Mouse (Mus musculus): Measurements from ENCODE around the gene Ipo13.

Ipo13 gene

DNA sequence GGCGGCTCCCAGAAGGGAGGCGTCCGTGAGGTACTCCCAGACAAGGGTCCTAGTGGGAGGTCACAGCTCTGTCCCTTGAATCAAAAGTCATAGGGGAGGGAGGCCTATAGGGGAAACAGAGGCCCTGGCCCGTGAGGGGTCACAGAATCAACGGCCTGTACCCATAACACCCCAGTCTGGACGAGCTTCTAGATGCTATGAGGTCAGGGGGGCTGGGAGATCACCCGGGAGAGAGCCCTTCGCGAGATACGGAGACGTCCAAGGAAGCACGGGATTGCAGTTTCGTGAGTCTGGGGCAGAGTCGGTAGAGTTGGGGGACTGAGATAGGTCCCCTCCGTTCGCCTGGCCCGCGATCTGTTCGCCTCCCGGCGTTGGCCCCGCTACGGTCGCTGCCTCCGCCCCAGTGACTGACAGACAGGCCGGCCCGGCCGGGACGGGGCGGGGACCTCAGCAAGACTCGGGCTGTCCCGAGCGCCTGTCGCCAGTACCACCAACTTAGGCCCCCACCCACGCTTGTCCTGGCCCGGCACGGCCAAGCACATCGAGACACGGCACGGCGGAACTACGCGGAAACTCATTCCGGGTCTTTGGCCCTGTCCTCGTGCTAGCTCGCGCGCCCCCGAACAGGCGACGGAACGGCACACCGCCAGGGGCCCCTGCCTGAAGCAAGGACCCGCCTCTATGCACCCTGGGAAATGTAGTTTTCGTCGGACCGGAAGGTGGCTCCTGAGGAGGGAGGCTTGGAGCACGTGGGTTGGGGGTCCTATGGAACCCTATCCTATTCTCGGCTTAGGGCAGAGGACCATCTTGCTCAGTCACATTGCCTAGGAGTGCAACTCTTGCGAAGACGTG lies at the start of gene Ipo13:
Ipo13 (minus strand) TSS at position 409 of the 852 bp plus-strand sequence.
- in situ Hi-C loops (cut with MseI, MboI), result no loop called here

DNA sequence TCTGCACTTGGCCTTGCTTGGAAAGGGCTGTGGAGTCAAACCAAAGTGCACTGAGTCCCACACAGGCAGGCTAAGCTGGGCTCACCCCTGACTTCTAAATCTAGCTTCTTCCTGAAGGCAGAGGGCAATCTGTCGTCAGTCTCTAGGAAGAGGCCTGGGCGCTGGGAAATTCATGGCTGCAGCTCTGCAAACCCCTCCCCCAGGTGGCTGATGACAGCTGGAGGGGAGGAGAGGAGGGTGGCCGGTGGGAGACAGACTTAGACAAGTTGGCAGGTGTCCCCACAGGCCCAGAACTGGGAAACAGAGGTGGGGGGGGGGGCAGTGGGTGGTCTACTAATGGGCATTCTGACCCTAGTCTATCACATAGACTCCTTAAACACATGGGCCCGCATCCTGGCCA lies 42.7 kb upstream of the Ipo13 start:
- in situ Hi-C loops (cut with MseI, MboI), result no loop called here

GRCm38 (mm10) chr4:117947493-117947892 lies 32.7 kb upstream of the Ipo13 start:
- in situ Hi-C loops (cut with MseI, MboI), result no loop called here

GRCm38 (mm10) chr4:117946639-117947305 lies 32.0 kb upstream of the Ipo13 start:
- in situ Hi-C loops (cut with MseI, MboI), result no loop called here

GRCm38 (mm10) chr4:117943317-117943716 lies 28.5 kb upstream of the Ipo13 start:
- in situ Hi-C loops (cut with MseI, MboI), result no loop called here

GRCm38 (mm10) chr4:117936964-117937363 lies 22.2 kb upstream of the Ipo13 start:
- in situ Hi-C loops (cut with MseI, MboI), result no loop called here

GRCm38 (mm10) chr4:117934081-117934480 lies 19.3 kb upstream of the Ipo13 start:
- in situ Hi-C loops (cut with MseI, MboI), result no loop called here

DNA sequence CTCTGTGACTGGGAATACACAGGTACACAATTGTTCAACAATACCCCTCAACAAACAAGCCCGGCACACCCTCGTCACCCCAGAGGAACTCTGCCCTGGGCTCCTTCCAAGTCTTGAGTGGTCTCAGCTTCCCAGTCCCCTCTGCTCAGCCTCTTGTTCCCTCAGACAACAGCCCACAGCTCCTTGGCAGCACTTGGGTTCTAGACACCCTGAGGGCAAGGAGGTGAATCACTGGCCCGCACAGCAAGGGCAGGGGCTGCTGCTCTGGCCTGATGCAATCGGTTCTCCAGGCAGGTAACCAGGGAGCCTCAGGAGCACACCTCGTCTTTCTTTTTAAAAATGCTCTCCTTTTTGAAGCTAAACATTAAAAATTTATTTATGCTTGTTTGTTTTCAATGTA lies 18.4 kb upstream of the Ipo13 start:
- in situ Hi-C loops (cut with MseI, MboI), result no loop called here

DNA sequence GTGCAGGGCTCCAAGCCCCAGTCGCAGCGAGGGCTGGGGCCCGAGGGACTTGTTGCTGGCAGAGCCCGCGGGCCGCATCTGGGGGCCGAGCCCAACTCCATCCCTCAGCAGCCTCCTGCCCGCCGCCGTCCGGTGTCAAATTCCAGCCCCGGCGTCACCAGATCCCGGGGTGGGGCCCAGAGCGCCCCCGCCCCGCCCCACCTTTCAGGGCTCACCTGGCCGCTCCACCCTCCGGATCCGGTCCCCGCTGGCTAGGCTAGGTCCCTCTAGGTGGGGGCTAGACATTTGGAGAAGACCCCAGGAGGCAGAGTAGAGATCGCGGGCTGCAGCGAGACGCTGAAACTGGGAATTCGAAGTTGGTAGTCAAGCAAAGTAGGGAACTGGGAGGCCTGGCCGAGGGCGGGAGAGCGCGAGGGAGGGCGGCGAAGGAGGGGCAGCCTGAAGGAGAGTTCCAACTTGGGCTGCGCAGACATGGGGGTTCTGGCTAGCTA lies 14.6 kb upstream of the Ipo13 start, which contains the start of gene Artn:
Artn (minus strand) TSS at position 373 of the 491 bp plus-strand sequence.
- in situ Hi-C loops (cut with MseI, MboI), result loop anchor here (5.0 to 10.0 kb wide), 2 partner anchors 155 to 158 kb away; no protein-coding TSS in a partner anchor

DNA sequence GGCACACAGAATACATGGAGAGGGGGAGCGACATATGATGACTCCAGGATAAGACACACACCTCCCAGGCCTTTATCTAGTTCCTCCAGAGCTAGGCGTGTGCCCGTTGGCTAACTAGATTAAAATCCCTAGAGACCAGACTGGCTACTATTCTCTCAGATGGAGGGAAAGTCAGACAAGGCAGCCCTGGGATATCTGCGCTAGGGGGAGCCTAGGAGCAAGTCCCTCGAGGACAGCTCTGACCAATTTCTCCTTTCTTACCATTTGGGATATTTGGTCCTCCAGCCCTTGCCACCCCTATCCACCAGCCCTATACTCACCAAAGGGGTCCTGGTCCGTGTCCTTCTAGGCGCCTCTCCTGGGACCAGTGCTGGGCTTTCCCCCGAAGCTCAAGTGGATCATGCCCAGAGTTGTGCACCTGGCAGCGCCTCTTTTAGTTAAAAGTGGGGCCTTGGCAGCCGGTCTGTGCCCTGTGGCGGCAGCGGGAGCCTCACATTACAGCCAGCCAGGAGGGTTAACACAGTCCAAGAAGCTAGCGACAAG lies 14.0 kb upstream of the Ipo13 start:
- in situ Hi-C loops (cut with MseI, MboI), result loop anchor here (5.0 to 10.0 kb wide), 2 partner anchors 156 to 159 kb away; no protein-coding TSS in a partner anchor

- in situ Hi-C loops (cut with MseI, MboI), result loop anchor here (5.0 to 10.0 kb wide), 2 partner anchors 157 to 159 kb away; no protein-coding TSS in a partner anchor
Observed at GRCm38 (mm10) chr4:117928234-117928633, 13.4 kb upstream of the Ipo13 start.

GRCm38 (mm10) chr4:117926545-117927482 lies 12.0 kb upstream of the Ipo13 start:
- in situ Hi-C loops (cut with MseI, MboI), result loop anchor here (5.0 to 10.0 kb wide), 2 partner anchors 158 to 160 kb away; no protein-coding TSS in a partner anchor

GRCm38 (mm10) chr4:117924916-117925315 lies 10.1 kb upstream of the Ipo13 start:
- in situ Hi-C loops (cut with MseI, MboI), result loop anchor here (5.0 to 10.0 kb wide), 2 partner anchors 160 to 162 kb away; no protein-coding TSS in a partner anchor

GRCm38 (mm10) chr4:117923450-117923849 lies 8.7 kb upstream of the Ipo13 start:
- in situ Hi-C loops (cut with MseI, MboI), result loop anchor here in 1 of 2 experiments (10.0 kb wide), 1 partner anchor 161 kb away; no protein-coding TSS in a partner anchor

DNA sequence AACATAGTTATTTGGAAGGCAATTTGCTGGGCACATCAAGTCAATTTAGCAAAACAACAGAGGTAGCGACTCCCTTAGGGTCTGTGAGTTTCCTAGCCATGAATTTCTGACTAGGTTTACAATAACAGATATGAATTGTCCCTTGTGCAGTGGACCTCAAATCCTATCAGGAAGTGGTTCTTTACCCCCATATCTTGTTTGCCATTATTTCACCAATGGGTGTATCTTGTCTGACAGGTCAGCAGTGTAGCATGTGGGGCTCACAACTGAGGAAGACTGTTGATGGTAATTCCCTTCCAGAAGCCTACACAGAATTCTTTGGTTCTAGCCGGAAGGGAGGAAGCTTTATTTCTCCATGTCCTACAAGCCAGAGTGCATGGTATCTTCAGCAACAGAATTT lies 6.6 kb upstream of the Ipo13 start:
- in situ Hi-C loops (cut with MseI, MboI), result loop anchor here in 1 of 2 experiments (10.0 kb wide), 1 partner anchor 163 kb away; no protein-coding TSS in a partner anchor

- in situ Hi-C loops (cut with MseI, MboI), result no loop called here
Observed at GRCm38 (mm10) chr4:117918762-117919161, 4.0 kb upstream of the Ipo13 start.

- in situ Hi-C loops (cut with MseI, MboI), result no loop called here
Observed at GRCm38 (mm10) chr4:117918261-117918660, 3.5 kb upstream of the Ipo13 start.

GRCm38 (mm10) chr4:117917847-117918246 lies 3.0 kb upstream of the Ipo13 start:
- in situ Hi-C loops (cut with MseI, MboI), result no loop called here

- in situ Hi-C loops (cut with MseI, MboI), result no loop called here
Observed at GRCm38 (mm10) chr4:117917402-117917801, 2.6 kb upstream of the Ipo13 start.

GRCm38 (mm10) chr4:117916386-117916785 lies 1.6 kb upstream of the Ipo13 start:
- in situ Hi-C loops (cut with MseI, MboI), result no loop called here
